Comparison of ENCODE assay signal across 15 mouse cellular contexts in the genomic region with DNA sequence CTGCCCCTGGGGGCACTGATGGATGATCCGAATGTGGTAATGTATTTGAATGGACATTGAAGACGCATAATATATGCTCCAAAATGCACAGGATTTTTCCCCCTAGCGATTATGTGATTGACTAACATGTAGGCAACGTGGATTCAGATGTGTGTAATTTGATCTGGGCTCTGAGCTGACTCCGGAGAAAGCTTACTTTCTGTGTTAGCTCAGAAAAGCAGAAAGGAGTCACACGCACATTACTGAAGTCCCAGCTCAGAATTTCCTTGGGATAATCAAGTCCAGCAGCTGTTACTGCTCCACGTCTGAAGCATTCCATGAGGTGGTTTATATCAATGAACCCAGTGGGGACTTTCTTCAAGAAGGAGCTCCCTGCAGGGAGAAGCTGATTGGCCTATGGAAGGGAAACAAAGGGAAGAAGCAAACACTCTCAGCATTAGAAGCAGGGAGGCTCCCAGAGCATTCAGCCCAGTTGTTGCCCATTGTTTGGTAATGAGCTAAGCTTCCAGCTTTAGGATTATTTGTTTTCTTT. TPM values are rescaled to one million over a fixed set of nuclear protein-coding genes. Genes with fewer than 3 reads are reported as not detected.
DNase-seq lines count a peak whose midpoint lies in the region; ATAC-seq lines count a peak whose summit lies in the region.
"Had no signal": no experiment of that assay in that cellular context is flagged by ENCODE, and none has a peak within 500 bp of the region (broad histone marks: within the 10 kb centered on the region; RNA-seq: fewer than 3 reads in every experiment).

No protein-coding gene starts in this region.

- H3K4me3 ChIP-seq in forebrain, embryonic 11.5 days (ENCODE audit: low read depth, low read length), result no peak overlapping the region
- no peak overlapping the region for H3K4me3 ChIP-seq in forebrain, embryonic 16.5 days (replicated peaks; ENCODE audit: low read length)
- H3K4me3 ChIP-seq in midbrain, embryonic 12.5 days, result no peak overlapping the region
- H3K4me3 ChIP-seq in midbrain, embryonic 16.5 days (ENCODE audit: low read depth, low read length), result no peak overlapping the region
- no peak overlapping the region for H3K4me3 ChIP-seq in limb, embryonic 10.5 days
- H3K4me3 ChIP-seq: left cerebral cortex, adult 2 months had no signal

- no peaks in the 10 kb centered on the region; the same call in 1 of the 2 replicates for H3K4me1 ChIP-seq in forebrain, embryonic 11.5 days (replicated peaks; ENCODE audit: control insufficient read depth, insufficient read depth, low read length)
- no peaks in the 10 kb centered on the region for H3K4me1 ChIP-seq in forebrain, embryonic 16.5 days (replicated peaks; ENCODE audit: control insufficient read depth, insufficient read depth, low read length)
- no peaks in the 10 kb centered on the region for H3K4me1 ChIP-seq in midbrain, embryonic 12.5 days
- peaks cover 2% of the 10 kb centered on the region; the same call in 1 of the 2 replicates for H3K4me1 ChIP-seq in midbrain, embryonic 16.5 days (ENCODE audit: control insufficient read depth, insufficient read depth, low read length)
- H3K4me1 ChIP-seq in limb, embryonic 10.5 days, result no peaks in the 10 kb centered on the region; the same call in 1 of the 2 replicates

- peak; percentile 66; the same call in 1 of the 2 replicates for ATAC-seq in forebrain, embryonic 11.5 days (replicated peaks; ENCODE audit: low FRiP score)
- ATAC-seq in forebrain, embryonic 16.5 days, result no peak
- ATAC-seq in midbrain, embryonic 12.5 days (ENCODE audit: low FRiP score, low read depth), result peak; percentile 60
- no peak for ATAC-seq in midbrain, embryonic 16.5 days

- H3K4me2 ChIP-seq in forebrain, embryonic 11.5 days (ENCODE audit: low read depth, low read length, severe bottlenecking), result no peak overlapping the region
- H3K4me2 ChIP-seq in forebrain, embryonic 16.5 days (ENCODE audit: low read length), result no peak overlapping the region
- H3K4me2 ChIP-seq in midbrain, embryonic 12.5 days (replicated peaks), result peak overlapping the region; percentile 5; the same call in 1 of the 2 replicates
- no peak overlapping the region for H3K4me2 ChIP-seq in midbrain, embryonic 16.5 days (ENCODE audit: low read length)

- H3K27me3 ChIP-seq in forebrain, embryonic 11.5 days (ENCODE audit: control insufficient read depth, insufficient read depth, low read length), result no peaks in the 10 kb centered on the region
- H3K27me3 ChIP-seq in forebrain, embryonic 16.5 days (replicated peaks; ENCODE audit: control insufficient read depth, insufficient read depth, low read length), result no peaks in the 10 kb centered on the region
- H3K27me3 ChIP-seq in midbrain, embryonic 12.5 days, result no peaks in the 10 kb centered on the region
- 0 out of 2 replicates have a peak, but pooled peaks cover 2% of the 10 kb centered on the region for H3K27me3 ChIP-seq in midbrain, embryonic 16.5 days (ENCODE audit: control insufficient read depth, insufficient read depth, low read depth, low read length)
- peaks cover 17% of the 10 kb centered on the region; the same call in 1 of the 2 replicates for H3K27me3 ChIP-seq in limb, embryonic 10.5 days (ENCODE audit: low read depth, poor library complexity, severe bottlenecking)

- 22% methylated on average over 7 of the region's 7 CpGs for WGBS in forebrain, embryonic 11.5 days
- WGBS in forebrain, embryonic 16.5 days, result 19% methylated on average over 7 of the region's 7 CpGs
- WGBS in midbrain, embryonic 12.5 days, result 19% methylated on average over 7 of the region's 7 CpGs
- 21% methylated on average over 7 of the region's 7 CpGs for WGBS in midbrain, embryonic 16.5 days
- WGBS in limb, embryonic 10.5 days, result 20% methylated on average over 7 of the region's 7 CpGs

- H3K36me3 ChIP-seq in forebrain, embryonic 11.5 days (ENCODE audit: control insufficient read depth, insufficient read depth, low read length), result no peaks in the 10 kb centered on the region
- H3K36me3 ChIP-seq in forebrain, embryonic 16.5 days (ENCODE audit: control insufficient read depth, insufficient read depth), result no peaks in the 10 kb centered on the region
- no peaks in the 10 kb centered on the region for H3K36me3 ChIP-seq in midbrain, embryonic 12.5 days
- no peaks in the 10 kb centered on the region for H3K36me3 ChIP-seq in midbrain, embryonic 16.5 days (ENCODE audit: control insufficient read depth, insufficient read depth, low read length)
- no peaks in the 10 kb centered on the region for H3K36me3 ChIP-seq in limb, embryonic 10.5 days

- no peak overlapping the region for H3K9ac ChIP-seq in forebrain, embryonic 11.5 days (ENCODE audit: low read length)
- H3K9ac ChIP-seq in forebrain, embryonic 16.5 days (replicated peaks; ENCODE audit: low read depth, low read length), result no peak overlapping the region
- no peak overlapping the region for H3K9ac ChIP-seq in midbrain, embryonic 12.5 days (replicated peaks)
- no peak overlapping the region for H3K9ac ChIP-seq in midbrain, embryonic 16.5 days (ENCODE audit: low read depth, low read length)

- H3K9me3 ChIP-seq in forebrain, embryonic 11.5 days (ENCODE audit: control insufficient read depth, low read length), result no peaks in the 10 kb centered on the region
- H3K9me3 ChIP-seq in forebrain, embryonic 16.5 days (ENCODE audit: control insufficient read depth, low read length), result no peaks in the 10 kb centered on the region
- no peaks in the 10 kb centered on the region for H3K9me3 ChIP-seq in midbrain, embryonic 12.5 days
- no peaks in the 10 kb centered on the region for H3K9me3 ChIP-seq in midbrain, embryonic 16.5 days (replicated peaks; ENCODE audit: control insufficient read depth, low read length, poor library complexity, severe bottlenecking)
- H3K9me3 ChIP-seq in limb, embryonic 10.5 days (replicated peaks), result no peaks in the 10 kb centered on the region

- no peak for DNase-seq in forebrain, embryonic 11.5 days (ENCODE audit: low spot score)
- peak; percentile 30 for DNase-seq in limb, embryonic 10.5 days (ENCODE audit: low spot score)
- DNase-seq in retina, postnatal 1 day, result peak; percentile 12
- DNase-seq in ovary, postnatal 14 days (ENCODE audit: low spot score), result no peak
- no peak for DNase-seq in urinary bladder, postnatal 14 days (ENCODE audit: low spot score)
- DNase-seq: adrenal gland, adult 8-10 months; cerebellum, adult 11 months; gastrocnemius, postnatal 25 days; kidney, postnatal 10 days; lung, adult 2 months; thymus, postnatal 25 days had no signal

- no peak overlapping the region for H3K27ac ChIP-seq in forebrain, embryonic 11.5 days (ENCODE audit: low read depth, low read length)
- no peak overlapping the region for H3K27ac ChIP-seq in forebrain, embryonic 16.5 days (ENCODE audit: low read length)
- peak overlapping the region; percentile 47; the same call in 1 of the 2 replicates for H3K27ac ChIP-seq in midbrain, embryonic 12.5 days (replicated peaks)
- no peak overlapping the region for H3K27ac ChIP-seq in midbrain, embryonic 16.5 days (ENCODE audit: low read length)
- H3K27ac ChIP-seq in limb, embryonic 10.5 days, result peak overlapping the region; percentile 72
- H3K27ac ChIP-seq: left cerebral cortex, adult 2 months had no signal

RNA-seq across cellular contexts. Expression of gene Rap2c, which starts 17.9 kb away (rescaled TPM):
- polyA plus RNA-seq in forebrain, embryonic 11.5 days (2014; fragmentation: Nextera tagmentation; extraction: Ambion mirVana), result 21.9 and 25.9 TPM in 2 replicates
- 11.4 and 13.5 TPM in 2 replicates for polyA plus RNA-seq in forebrain, embryonic 16.5 days (2015; fragmentation: Nextera tagmentation; extraction: Ambion mirVana)
- 22.3 and 24.4 TPM in 2 replicates for polyA plus RNA-seq in midbrain, embryonic 12.5 days (2016; fragmentation: Nextera tagmentation; extraction: Ambion mirVana)
- polyA plus RNA-seq in midbrain, embryonic 16.5 days (2015; fragmentation: Nextera tagmentation; extraction: Ambion mirVana), result 10.9 and 12.3 TPM in 2 replicates
- 31.9 and 33.3 TPM in 2 replicates for polyA plus RNA-seq in limb, embryonic 10.5 days (2016; fragmentation: Nextera tagmentation; extraction: Ambion mirVana)

Comparison
In these comparisons a context has a peak if more than half of its experiments do, and no peak if none do; other contexts are left out.
1. ATAC-seq: peak in forebrain, embryonic 11.5 days (single experiment) and midbrain, embryonic 12.5 days (single experiment); none in forebrain, embryonic 16.5 days (single experiment) and midbrain, embryonic 16.5 days (single experiment).
2. H3K27ac ChIP-seq: peak in midbrain, embryonic 12.5 days (single experiment) and limb, embryonic 10.5 days (single experiment); none in forebrain, embryonic 11.5 days (single experiment), forebrain, embryonic 16.5 days (single experiment) and midbrain, embryonic 16.5 days (single experiment).
3. DNase-seq: peak in limb, embryonic 10.5 days (single experiment) and retina, postnatal 1 day (single experiment); none in forebrain, embryonic 11.5 days (single experiment), ovary, postnatal 14 days (single experiment) and urinary bladder, postnatal 14 days (single experiment).